ENCODE assay signal across 31 mouse cellular contexts in genomic region chr9:48980781-48981180, GRCm38 (mm10). TPM values are rescaled to one million over a fixed set of nuclear protein-coding genes. Genes with fewer than 3 reads are reported as not detected.
DNase-seq lines count a peak whose midpoint lies in the region; ATAC-seq and TF ChIP-seq lines count a peak whose summit lies in the region.
"Had no signal": no experiment of that assay in that cellular context is flagged by ENCODE, and none has a peak within 500 bp of the region (broad histone marks: within the 10 kb centered on the region; RNA-seq: fewer than 3 reads in every experiment).

No protein-coding gene starts in this region.

- no peak for TF ChIP-seq POLR2A in spleen, adult 2 months (IDR thresholded peaks at IDR 0.05; ENCODE audit: low read depth, low read length)

- no peaks in the 10 kb centered on the region for H3K27me3 ChIP-seq in heart, embryonic 13.5 days (replicated peaks)
- no peaks in the 10 kb centered on the region for H3K27me3 ChIP-seq in spleen, adult 2 months (ENCODE audit: control insufficient read depth, insufficient read depth, low read length)
- H3K27me3 ChIP-seq: embryonic facial prominence, embryonic 13.5 days; forebrain, embryonic 15.5 days; intestine, embryonic 15.5 days; limb, embryonic 12.5 days; neural tube, embryonic 13.5 days; stomach, embryonic 15.5 days had no signal

- no peak for ATAC-seq in CD4-positive, CD25-positive, alpha-beta regulatory T cell, adult 4 months
- ATAC-seq in heart, embryonic 13.5 days (ENCODE audit: extremely low read depth, insufficient number of reproducible peaks, low FRiP score, low TSS enrichment): no peak
- ATAC-seq: forebrain, embryonic 15.5 days; hindbrain, embryonic 16.5 days; intestine, embryonic 15.5 days; midbrain, embryonic 16.5 days had no signal

- no peak overlapping the region for H3K4me3 ChIP-seq in heart, embryonic 13.5 days
- H3K4me3 ChIP-seq in spleen, adult 2 months (ENCODE audit: extremely low read depth, insufficient read depth, insufficient read length): no peak overlapping the region
- H3K4me3 ChIP-seq: embryonic facial prominence, embryonic 13.5 days; forebrain, embryonic 10.5 days; forebrain, embryonic 15.5 days; intestine, embryonic 15.5 days; layer of hippocampus, adult 2 months; left cerebral cortex, adult 2 months; limb, embryonic 12.5 days; neural tube, embryonic 13.5 days; stomach, embryonic 15.5 days had no signal

- no peak overlapping the region for H3K9ac ChIP-seq in heart, embryonic 13.5 days
- H3K9ac ChIP-seq: embryonic facial prominence, embryonic 13.5 days; forebrain, embryonic 15.5 days; intestine, embryonic 15.5 days; limb, embryonic 12.5 days; neural tube, embryonic 13.5 days; stomach, embryonic 15.5 days had no signal

- DNase-seq in CD4-positive, CD25-positive, alpha-beta regulatory T cell, adult 2 months (ENCODE audit: low read depth, low spot score): peak; percentile 41
- no peak for DNase-seq in heart, adult 11 months
- no peak for DNase-seq in spleen, adult 2 months (ENCODE audit: low read depth in 1 of 2, low spot score in 2 of 2)
- no peak for DNase-seq in spleen, adult 18-20 months
- peak; percentile 60 for DNase-seq in naive thymus-derived CD4-positive, alpha-beta T cell, adult 2 months (ENCODE audit: low read depth)
- no peak for DNase-seq in urinary bladder, postnatal 4 days (ENCODE audit: low spot score in 2 of 2)
- DNase-seq: adrenal gland, postnatal 25 days; cerebellum, adult 18-20 months; cerebellum, postnatal 10 days; kidney, adult 2 months; kidney, postnatal 36 days; thymus, adult 18-20 months; thymus, postnatal 4 days had no signal

- no peaks in the 10 kb centered on the region for H3K36me3 ChIP-seq in heart, embryonic 13.5 days
- H3K36me3 ChIP-seq in spleen, adult 2 months (ENCODE audit: control insufficient read depth, insufficient read depth, low read length): no peaks in the 10 kb centered on the region
- H3K36me3 ChIP-seq: embryonic facial prominence, embryonic 13.5 days; forebrain, embryonic 10.5 days; forebrain, embryonic 15.5 days; intestine, embryonic 15.5 days; limb, embryonic 12.5 days; neural tube, embryonic 13.5 days; stomach, embryonic 15.5 days had no signal

- 24% methylated on average over 3 of the region's 3 CpGs for WGBS in heart, embryonic 13.5 days
- 71% methylated on average over 3 of the region's 3 CpGs for WGBS in spleen, adult 2 months

- no peaks in the 10 kb centered on the region for H3K9me3 ChIP-seq in heart, embryonic 13.5 days
- H3K9me3 ChIP-seq: embryonic facial prominence, embryonic 13.5 days; forebrain, embryonic 10.5 days; forebrain, embryonic 15.5 days; intestine, embryonic 15.5 days; limb, embryonic 12.5 days; neural tube, embryonic 13.5 days; stomach, embryonic 15.5 days had no signal

- peak overlapping the region; percentile 18; the same call in 1 of the 2 replicates for H3K4me2 ChIP-seq in heart, embryonic 13.5 days
- H3K4me2 ChIP-seq: embryonic facial prominence, embryonic 13.5 days; forebrain, embryonic 15.5 days; intestine, embryonic 15.5 days; limb, embryonic 12.5 days; liver, embryonic 11.5 days; midbrain, embryonic 11.5 days; neural tube, embryonic 13.5 days; stomach, embryonic 15.5 days had no signal

- no peak for TF ChIP-seq CTCF in spleen, adult 2 months (IDR thresholded peaks at IDR 0.05; ENCODE audit: extremely low read depth, insufficient read depth, insufficient read length, insufficient replicate concordance)

- peak overlapping the region; percentile 86 for H3K27ac ChIP-seq in heart, embryonic 13.5 days (replicated peaks)
- peak overlapping the region; percentile 64 for H3K27ac ChIP-seq in spleen, adult 2 months (ENCODE audit: insufficient read depth, low read length)
- H3K27ac ChIP-seq: embryonic facial prominence, embryonic 13.5 days; forebrain, embryonic 10.5 days; forebrain, embryonic 15.5 days; layer of hippocampus, adult 2 months; left cerebral cortex, adult 2 months; limb, embryonic 12.5 days; neural tube, embryonic 13.5 days; stomach, embryonic 15.5 days had no signal

- H3K4me1 ChIP-seq in heart, embryonic 13.5 days: peaks cover 25% of the 10 kb centered on the region
- H3K4me1 ChIP-seq in spleen, adult 2 months (ENCODE audit: control insufficient read depth, insufficient read depth, insufficient read length): no peaks in the 10 kb centered on the region; the same call in none of the 2 replicates
- H3K4me1 ChIP-seq: intestine, embryonic 15.5 days; stomach, embryonic 15.5 days had no signal

RNA-seq across cellular contexts. Expression of gene Usp28, which starts 4.4 kb away (rescaled TPM):
- polyA plus RNA-seq in CD4-positive, CD25-positive, alpha-beta regulatory T cell, adult 4 months (2017; shearing (Covaris generic)): 10 to 100 TPM; 51.2 to 58.1 TPM
- 89.2 and 97.2 TPM in 2 replicates for polyA plus RNA-seq in heart, embryonic 13.5 days (2015; fragmentation: Nextera tagmentation; extraction: Ambion mirVana)
- polyA plus RNA-seq in spleen, adult 2 months (2012; rRNA removed): 12.3 and 15.2 TPM in 2 replicates

RNA-seq across cellular contexts. Expression of gene Htr3b, which starts 16.0 kb away (rescaled TPM):
- polyA plus RNA-seq in CD4-positive, CD25-positive, alpha-beta regulatory T cell, adult 4 months (2017; shearing (Covaris generic)): not detected
- 0.12 TPM in 1 of 2 replicates, not detected in the other for polyA plus RNA-seq in heart, embryonic 13.5 days (2015; fragmentation: Nextera tagmentation; extraction: Ambion mirVana)
- polyA plus RNA-seq in spleen, adult 2 months (2012; rRNA removed): not detected in 2 replicates
- polyA plus RNA-seq: C2C12; forebrain, embryonic 15.5 days; frontal cortex, adult 2 months; limb, embryonic 12.5 days; liver, embryonic 11.5 days; liver, embryonic 16.5 days; midbrain, embryonic 11.5 days; midbrain, embryonic 16.5 days had no signal

Comparison
In these comparisons a context has a peak if more than half of its experiments do, and no peak if none do; other contexts are left out.
1. DNase-seq: peak in CD4-positive, CD25-positive, alpha-beta regulatory T cell, adult 2 months (single experiment) and naive thymus-derived CD4-positive, alpha-beta T cell, adult 2 months (single experiment); none in heart, adult 11 months (single experiment), spleen, adult 2 months (0 of 2), spleen, adult 18-20 months (0 of 2) and urinary bladder, postnatal 4 days (0 of 2).